Mouse (Mus musculus): ENCODE measurements around the gene Sh3pxd2a. TPM values are rescaled to one million over a fixed set of nuclear protein-coding genes. Genes with fewer than 3 reads are reported as not detected.

Gene Sh3pxd2a
- polyA plus RNA-seq, 1 experiment: 13.4 TPM

- H3K4me3 ChIP-seq (ENCODE audit: insufficient read depth, low read length): no peak overlapping the region
- no peak overlapping the region for H3K27ac ChIP-seq (ENCODE audit: insufficient read depth, low read length)
- no peaks in the 10 kb centered on the region for H3K4me1 ChIP-seq (ENCODE audit: control insufficient read depth, insufficient read depth, low read length)
- TF ChIP-seq POLR2A (IDR thresholded peaks at IDR 0.05; ENCODE audit: extremely low read depth, insufficient read depth, low read length) (no peak), CTCF (IDR thresholded peaks at IDR 0.05; ENCODE audit: extremely low read depth, insufficient read depth, low read length) (no peak)
Observed at GRCm38 (mm10) chr19:47460120-47460960, 3.9 kb downstream of the Sh3pxd2a start.

DNA sequence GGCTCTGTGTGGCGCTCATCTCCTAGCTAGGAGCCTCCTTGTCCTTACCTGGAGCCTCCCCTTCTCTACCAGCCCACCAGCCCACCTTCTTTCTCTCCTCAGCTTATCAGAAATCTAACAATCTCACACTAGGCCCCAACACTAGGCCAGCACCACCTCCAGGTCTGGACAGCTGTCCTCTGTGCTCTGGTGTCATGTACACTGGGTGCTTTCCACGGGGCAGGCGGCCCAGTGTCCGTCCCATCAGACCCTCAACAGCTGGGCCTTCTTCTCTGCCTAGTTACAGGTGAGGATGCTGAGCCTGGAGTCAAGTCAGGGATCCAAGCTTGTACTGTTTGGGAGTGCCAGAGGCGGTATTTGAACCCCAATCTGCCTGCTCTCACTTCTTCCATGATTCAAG is 5.0 kb downstream of the Sh3pxd2a start:
- Histone ChIP-seq H3K27ac (ENCODE audit: insufficient read depth, low read length) (no peak overlapping the region), H3K4me1 (ENCODE audit: control insufficient read depth, insufficient read depth, low read length) (peaks cover 4% of the 10 kb centered on the region; the same call in 1 of the 2 replicates), H3K4me3 (ENCODE audit: insufficient read depth, low read length) (no peak overlapping the region)
- TF ChIP-seq POLR2A (IDR thresholded peaks at IDR 0.05; ENCODE audit: extremely low read depth, insufficient read depth, low read length): no peak
- no peak for TF ChIP-seq CTCF (IDR thresholded peaks at IDR 0.05; ENCODE audit: extremely low read depth, insufficient read depth, low read length)

DNA sequence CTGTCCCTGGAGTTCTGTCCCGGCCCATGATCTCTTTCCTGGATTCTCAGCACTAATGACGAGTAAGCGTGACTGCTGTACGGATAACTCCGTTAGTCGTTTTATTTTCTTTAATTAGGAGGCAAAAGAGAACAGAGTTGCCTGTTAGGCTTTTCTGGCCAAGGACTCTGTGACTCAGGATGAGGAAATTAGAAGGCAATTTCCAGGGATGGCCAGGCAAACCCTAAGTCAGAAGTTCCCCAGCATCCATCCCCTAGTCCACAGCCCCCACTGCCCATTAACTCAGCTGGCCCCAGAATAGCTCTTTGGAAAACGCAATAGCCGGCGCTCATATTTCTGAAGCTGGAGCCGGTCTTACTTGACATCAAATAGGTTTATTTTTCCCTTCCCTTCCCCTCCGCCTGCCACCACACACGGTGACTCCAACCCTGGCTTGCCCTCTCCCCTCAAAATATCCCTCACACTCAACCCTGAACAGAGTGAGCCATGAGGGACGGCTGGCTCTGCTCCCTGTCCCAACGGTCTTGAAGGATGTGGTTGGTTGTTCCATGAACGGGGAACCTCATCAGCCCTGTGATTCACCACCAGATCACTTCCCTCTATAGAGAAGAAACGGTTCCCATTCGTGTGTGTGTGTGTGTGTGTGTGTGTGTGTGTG is 5.6 kb downstream of the Sh3pxd2a start:
- no peak overlapping the region for H3K27ac ChIP-seq (ENCODE audit: insufficient read depth, low read length)
- H3K4me1 ChIP-seq (ENCODE audit: control insufficient read depth, insufficient read depth, low read length): peaks cover 5% of the 10 kb centered on the region; the same call in 1 of the 2 replicates
- TF ChIP-seq CTCF (IDR thresholded peaks at IDR 0.05; ENCODE audit: extremely low read depth, insufficient read depth, low read length) (no peak), POLR2A (IDR thresholded peaks at IDR 0.05; ENCODE audit: extremely low read depth, insufficient read depth, low read length) (no peak)
- no peak overlapping the region for H3K4me3 ChIP-seq (ENCODE audit: insufficient read depth, low read length)

GRCm38 (mm10) chr19:47457711-47458503 is 6.3 kb downstream of the Sh3pxd2a start:
- peaks cover 5% of the 10 kb centered on the region; the same call in 1 of the 2 replicates for H3K4me1 ChIP-seq (ENCODE audit: control insufficient read depth, insufficient read depth, low read length)
- TF ChIP-seq POLR2A (IDR thresholded peaks at IDR 0.05; ENCODE audit: extremely low read depth, insufficient read depth, low read length) (no peak), CTCF (IDR thresholded peaks at IDR 0.05; ENCODE audit: extremely low read depth, insufficient read depth, low read length) (no peak)
- no peak overlapping the region for H3K27ac ChIP-seq (ENCODE audit: insufficient read depth, low read length)
- no peak overlapping the region for H3K4me3 ChIP-seq (ENCODE audit: insufficient read depth, low read length)

GRCm38 (mm10) chr19:47456021-47456420 is 8.2 kb downstream of the Sh3pxd2a start:
- TF ChIP-seq CTCF (IDR thresholded peaks at IDR 0.05; ENCODE audit: extremely low read depth, insufficient read depth, low read length) (no peak), POLR2A (IDR thresholded peaks at IDR 0.05; ENCODE audit: extremely low read depth, insufficient read depth, low read length) (no peak)

DNA sequence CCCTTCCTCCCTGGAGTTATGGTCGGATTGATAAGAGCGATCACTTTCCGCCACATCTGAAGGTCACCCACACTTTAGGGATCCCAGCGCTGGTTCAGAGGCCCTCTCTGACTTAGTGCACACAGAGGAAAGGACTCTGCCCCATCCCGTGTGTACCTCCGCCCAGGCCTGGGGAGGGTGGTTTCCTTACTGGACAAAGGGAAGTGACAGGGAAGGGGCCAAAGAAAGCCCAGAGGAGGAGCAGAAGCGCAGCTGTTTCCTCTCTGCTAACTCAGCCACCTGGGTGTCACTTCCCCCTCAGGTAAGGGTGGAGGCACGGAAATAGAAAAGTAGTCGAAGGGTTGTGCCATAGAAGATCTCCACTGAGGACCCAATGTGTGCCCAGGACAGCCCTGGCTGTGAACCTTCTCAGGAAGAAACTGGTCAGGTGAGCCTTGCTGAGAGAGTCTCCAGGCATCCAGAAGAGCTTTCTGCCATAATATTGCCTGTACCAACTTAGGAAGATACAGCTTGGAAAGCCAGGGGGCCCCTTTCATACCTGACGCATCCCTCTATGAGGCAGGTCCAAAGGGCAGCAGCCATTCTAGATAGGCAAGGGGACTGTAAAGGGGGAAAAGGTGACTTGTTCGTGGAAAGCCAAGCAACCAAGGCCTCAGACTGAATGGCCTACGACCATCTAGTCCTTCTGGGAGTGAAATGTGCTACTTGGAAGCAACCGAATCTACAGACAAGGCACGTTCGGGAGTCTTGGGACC is 9.0 kb downstream of the Sh3pxd2a start:
- Histone ChIP-seq H3K4me1 (ENCODE audit: control insufficient read depth, insufficient read depth, low read length) (peaks cover 5% of the 10 kb centered on the region; the same call in 1 of the 2 replicates), H3K4me3 (ENCODE audit: insufficient read depth, low read length) (no peak overlapping the region), H3K27ac (ENCODE audit: insufficient read depth, low read length) (no peak overlapping the region)
- TF ChIP-seq CTCF (IDR thresholded peaks at IDR 0.05; ENCODE audit: extremely low read depth, insufficient read depth, low read length) (no peak), POLR2A (IDR thresholded peaks at IDR 0.05; ENCODE audit: extremely low read depth, insufficient read depth, low read length) (no peak)

More at GRCm38 (mm10) chr19:47456021-47456420, 8.2 kb downstream of the Sh3pxd2a start:
- H3K4me1 ChIP-seq (ENCODE audit: control insufficient read depth, insufficient read depth, low read length): peaks cover 5% of the 10 kb centered on the region; the same call in 1 of the 2 replicates
- H3K4me3 ChIP-seq (ENCODE audit: insufficient read depth, low read length): no peak overlapping the region
- no peak overlapping the region for H3K27ac ChIP-seq (ENCODE audit: insufficient read depth, low read length)

- TF ChIP-seq CTCF (IDR thresholded peaks at IDR 0.05; ENCODE audit: extremely low read depth, insufficient read depth, low read length) (no peak), POLR2A (IDR thresholded peaks at IDR 0.05; ENCODE audit: extremely low read depth, insufficient read depth, low read length) (no peak)
- H3K27ac ChIP-seq (ENCODE audit: insufficient read depth, low read length): no peak overlapping the region
- H3K4me1 ChIP-seq (ENCODE audit: control insufficient read depth, insufficient read depth, low read length): peaks cover 5% of the 10 kb centered on the region; the same call in 1 of the 2 replicates
- H3K4me3 ChIP-seq (ENCODE audit: insufficient read depth, low read length): no peak overlapping the region
Observed at GRCm38 (mm10) chr19:47454167-47455000, 9.8 kb downstream of the Sh3pxd2a start.

GRCm38 (mm10) chr19:47453352-47453751 is 10.8 kb downstream of the Sh3pxd2a start:
- no peak overlapping the region for H3K27ac ChIP-seq (ENCODE audit: insufficient read depth, low read length)
- no peak overlapping the region for H3K4me3 ChIP-seq (ENCODE audit: insufficient read depth, low read length)
- TF ChIP-seq CTCF (IDR thresholded peaks at IDR 0.05; ENCODE audit: extremely low read depth, insufficient read depth, low read length): no peak
- TF ChIP-seq POLR2A (IDR thresholded peaks at IDR 0.05; ENCODE audit: extremely low read depth, insufficient read depth, low read length): no peak
- H3K4me1 ChIP-seq (ENCODE audit: control insufficient read depth, insufficient read depth, low read length): peaks cover 5% of the 10 kb centered on the region; the same call in 1 of the 2 replicates

Measured in cortical plate, adult 2 months (tissue).